Mouse (Mus musculus): Measurements from ENCODE around the gene Ankrd11.
A peak's percentile ranks its signal among the peaks of the same experiment; 100 is the strongest.

Gene Ankrd11

DNA sequence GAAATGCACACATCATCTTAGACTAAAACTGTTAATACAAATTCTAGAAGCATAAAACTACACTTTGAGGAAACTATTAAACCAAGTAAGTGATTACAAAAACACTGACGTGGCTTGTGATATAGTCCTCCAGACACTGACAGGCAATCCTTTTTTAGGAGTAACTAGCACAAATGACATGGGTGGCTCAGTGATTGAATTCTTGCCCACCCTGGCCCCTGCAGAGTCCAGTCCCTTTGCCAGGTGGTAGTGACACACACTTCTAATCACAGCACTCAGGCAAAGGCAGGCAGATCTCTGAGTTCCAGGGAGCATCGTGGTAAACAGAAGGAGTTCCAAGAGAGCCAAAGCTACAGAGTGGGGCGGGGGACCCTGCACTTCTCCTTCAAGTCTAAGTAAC lies 36.7 kb downstream of the Ankrd11 start:
- no peak for DNase-seq (ENCODE audit: low read depth, low spot score)

DNA sequence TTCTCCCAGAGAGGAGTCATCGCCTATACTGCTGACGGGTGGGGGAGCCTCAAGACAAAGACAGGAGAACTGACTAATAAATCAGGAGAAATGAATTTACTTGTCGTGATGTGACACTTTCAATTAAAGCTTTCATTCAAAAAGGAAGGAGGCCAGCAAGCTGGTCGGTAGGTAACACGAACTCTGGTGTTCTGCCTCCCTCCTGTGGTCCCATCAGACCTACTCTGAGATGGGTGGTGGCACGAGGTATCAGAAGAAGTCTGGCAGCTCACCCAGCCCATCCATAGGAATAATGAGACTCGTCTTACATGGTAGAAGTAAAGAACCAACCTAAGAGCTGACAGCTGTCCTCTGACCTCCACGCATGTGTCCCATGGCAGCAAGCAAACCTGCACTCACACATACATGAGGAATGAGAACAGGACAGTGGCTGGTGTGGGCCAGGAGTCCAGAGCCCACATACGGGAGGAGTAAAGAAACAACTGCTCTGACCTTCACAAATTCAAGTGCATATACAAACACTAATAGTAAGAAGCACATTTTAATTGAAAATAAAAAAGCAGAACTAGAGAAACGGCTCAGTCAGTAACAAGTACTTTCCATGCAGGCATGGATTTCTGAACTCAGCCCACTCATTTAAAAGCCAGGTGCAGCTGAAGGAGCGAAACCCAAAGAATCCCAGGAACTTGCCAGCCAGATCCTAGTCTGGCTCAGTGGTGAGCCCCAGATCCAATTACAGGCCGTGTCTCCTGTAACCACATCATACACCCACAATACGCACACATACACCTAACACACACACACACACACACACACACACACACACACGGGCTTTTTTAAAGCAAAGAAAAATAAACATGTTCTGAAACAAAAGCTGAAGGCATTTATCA lies 37.8 kb downstream of the Ankrd11 start:
- DNase-seq (ENCODE audit: low read depth, low spot score) = no peak

- no peak for DNase-seq (ENCODE audit: low read depth, low spot score)
These were observed 41.8 kb downstream of the Ankrd11 start for GRCm38 (mm10) chr8:123000311-123000710.

GRCm38 (mm10) chr8:122997963-122998362 lies 44.1 kb downstream of the Ankrd11 start:
- no peak for DNase-seq (ENCODE audit: low read depth, low spot score)

DNA sequence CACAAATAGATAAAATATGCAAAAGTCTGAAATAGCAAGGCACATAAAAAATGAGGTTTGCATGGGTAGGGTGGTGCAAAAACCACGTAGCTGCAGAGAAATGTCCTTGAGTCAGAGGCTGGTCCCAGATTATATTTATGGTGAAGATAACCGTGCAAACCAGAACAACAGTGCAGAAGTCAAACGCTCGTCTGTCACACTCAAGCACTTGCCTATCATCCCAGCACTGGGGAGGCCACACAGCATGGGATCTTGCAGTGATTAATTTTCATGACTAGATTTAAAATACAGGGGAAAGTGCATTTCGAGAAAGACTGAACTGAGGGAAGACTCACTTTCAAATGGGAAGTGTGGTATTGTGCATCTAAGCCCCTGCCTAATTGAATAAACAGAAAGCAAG lies 48.3 kb downstream of the Ankrd11 start:
- no peak for DNase-seq (ENCODE audit: low read depth, low spot score)

GRCm38 (mm10) chr8:122993031-122993430 lies 49.0 kb downstream of the Ankrd11 start:
- DNase-seq (ENCODE audit: low read depth, low spot score) = no peak

GRCm38 (mm10) chr8:122992296-122992695 lies 49.8 kb downstream of the Ankrd11 start:
- DNase-seq (ENCODE audit: low read depth, low spot score) = no peak

DNA sequence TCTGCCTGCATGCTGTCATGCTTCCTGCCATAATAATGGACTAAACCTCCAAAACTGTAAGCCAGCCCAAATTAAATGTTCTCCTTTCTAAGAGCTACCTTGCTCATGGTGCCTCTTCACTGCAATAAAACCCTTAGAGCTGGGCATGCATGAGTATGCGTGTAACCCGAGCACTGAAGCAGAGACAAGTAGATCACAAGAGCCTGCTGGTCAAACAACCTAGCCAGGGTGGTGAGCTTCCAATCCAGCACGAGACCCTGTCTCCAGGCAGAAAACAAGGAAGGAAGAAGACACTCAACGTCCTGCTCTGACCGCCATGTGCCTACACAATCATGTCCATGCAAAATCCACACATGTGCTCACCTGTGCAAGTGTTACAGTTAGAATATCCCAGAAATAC lies 50.7 kb downstream of the Ankrd11 start:
- DNase-seq (ENCODE audit: low read depth, low spot score) = no peak

- no peak for DNase-seq (ENCODE audit: low read depth, low spot score)
These were observed 52.1 kb downstream of the Ankrd11 start for GRCm38 (mm10) chr8:122989976-122990375.

- no peak for DNase-seq (ENCODE audit: low read depth, low spot score)
These were observed 53.1 kb downstream of the Ankrd11 start for GRCm38 (mm10) chr8:122988955-122989354.

- no peak for DNase-seq (ENCODE audit: low read depth, low spot score)
These were observed 54.8 kb downstream of the Ankrd11 start for GRCm38 (mm10) chr8:122987255-122987654.

DNA sequence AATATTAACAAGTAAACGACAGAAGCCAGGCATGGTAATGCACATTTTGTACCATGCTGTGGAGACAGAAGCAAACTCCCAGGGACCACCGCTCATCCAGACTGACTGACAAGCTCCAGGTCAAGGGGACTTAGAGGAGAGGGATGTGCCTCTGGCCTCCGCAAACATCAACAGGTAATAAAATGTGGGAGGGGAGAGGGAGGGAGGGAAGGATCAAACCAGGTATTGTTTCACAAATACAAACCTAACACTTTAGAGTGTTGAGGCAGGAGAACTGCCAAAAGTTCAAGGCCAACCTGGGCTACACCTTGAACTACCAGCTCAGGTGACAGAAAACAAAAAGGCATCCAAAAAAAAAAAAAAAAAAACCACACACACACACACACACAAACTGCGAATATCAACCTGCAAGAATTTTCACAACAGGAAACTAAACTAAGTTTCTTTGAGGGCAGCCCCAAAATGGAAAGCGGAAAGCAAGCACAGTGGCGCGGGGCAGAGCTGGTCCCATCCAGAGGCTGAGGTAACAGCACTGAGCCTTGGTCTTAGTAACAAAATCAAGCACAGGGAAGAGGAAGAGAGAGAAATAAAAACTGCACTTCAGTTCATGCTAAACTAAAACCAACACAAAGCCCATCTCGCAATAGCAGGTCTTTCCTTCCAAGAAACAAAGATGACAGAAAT lies 55.4 kb downstream of the Ankrd11 start:
- peak; percentile 50 for DNase-seq (ENCODE audit: low read depth, low spot score)

GRCm38 (mm10) chr8:122984175-122984574 lies 57.9 kb downstream of the Ankrd11 start:
- DNase-seq (ENCODE audit: low read depth, low spot score) = no peak

GRCm38 (mm10) chr8:122983178-122983942 lies 58.7 kb downstream of the Ankrd11 start:
- DNase-seq (ENCODE audit: low read depth, low spot score) = no peak

DNA sequence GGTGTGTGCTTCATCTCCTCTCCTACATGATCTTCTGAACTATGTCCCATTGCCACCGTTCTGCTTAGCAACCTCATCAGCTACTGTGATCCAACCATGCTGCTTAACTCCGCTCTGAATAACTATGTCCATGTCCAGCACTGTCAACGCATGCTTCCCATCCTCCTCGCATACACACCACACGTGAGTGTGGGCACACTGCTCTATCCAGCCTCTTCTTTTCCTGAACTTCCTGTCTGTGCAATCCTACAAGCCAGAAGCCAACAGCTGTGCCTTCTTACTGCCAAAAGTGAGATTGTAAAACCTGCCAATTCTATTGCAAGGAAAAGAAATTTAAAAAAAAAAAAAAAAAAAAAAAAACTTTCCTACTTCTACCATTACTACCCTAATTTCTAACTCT lies 60.4 kb downstream of the Ankrd11 start:
- DNase-seq (ENCODE audit: low read depth, low spot score) = no peak

- no peak for DNase-seq (ENCODE audit: low read depth, low spot score)
These were observed 62.1 kb downstream of the Ankrd11 start for GRCm38 (mm10) chr8:122979865-122980509.

GRCm38 (mm10) chr8:122979424-122979823 lies 62.7 kb downstream of the Ankrd11 start:
- DNase-seq (ENCODE audit: low read depth, low spot score) = no peak

GRCm38 (mm10) chr8:122976046-122976445 lies 66.0 kb downstream of the Ankrd11 start:
- no peak for DNase-seq (ENCODE audit: low read depth, low spot score)

- DNase-seq (ENCODE audit: low read depth, low spot score) = no peak
These were observed 72.0 kb downstream of the Ankrd11 start for GRCm38 (mm10) chr8:122969964-122970620.

- no peak for DNase-seq (ENCODE audit: low read depth, low spot score)
These were observed 73.9 kb downstream of the Ankrd11 start for GRCm38 (mm10) chr8:122968145-122968544.

GRCm38 (mm10) chr8:122966638-122967037 lies 75.4 kb downstream of the Ankrd11 start:
- no peak for DNase-seq (ENCODE audit: low read depth, low spot score)

Data from WW6 (cell line).